Mouse (Mus musculus): ENCODE data around the gene Dnaaf1. TPM values are rescaled to one million over a fixed set of nuclear protein-coding genes. Genes with fewer than 3 reads are reported as not detected.

Dnaaf1 gene
- polyA plus RNA-seq, 1 experiment, result 0.28 TPM

- TF ChIP-seq POLR2A (IDR thresholded peaks at IDR 0.05; ENCODE audit: insufficient read depth, low read length) (no peak), CTCF (IDR thresholded peaks at IDR 0.05; ENCODE audit: low read depth, low read length) (no peak), EP300 (IDR thresholded peaks at IDR 0.05; ENCODE audit: insufficient read depth, low read depth, low read length) (no peak)
- Histone ChIP-seq H3K27me3 (ENCODE audit: control insufficient read depth, insufficient read depth, low read length, poor library complexity, severe bottlenecking) (no peaks in the 10 kb centered on the region), H3K36me3 (ENCODE audit: control insufficient read depth, insufficient read depth, low read length, poor library complexity, severe bottlenecking) (no peaks in the 10 kb centered on the region), H3K9me3 (replicated peaks; ENCODE audit: control insufficient read depth, insufficient read depth, low read length, poor library complexity, severe bottlenecking) (no peaks in the 10 kb centered on the region), H3K4me1 (ENCODE audit: control insufficient read depth, insufficient read depth, low read length) (no peaks in the 10 kb centered on the region), H3K9ac (ENCODE audit: low read depth, poor library complexity, severe bottlenecking) (peak overlapping the region; percentile 72), H3K4me3 (ENCODE audit: low read depth, low read length) (peak overlapping the region; percentile 62), H3K27ac (ENCODE audit: insufficient read depth, low read length) (no peak overlapping the region)
Measured at GRCm38 (mm10) chr8:119575366-119575726, 311 bp downstream of the Dnaaf1 start.

DNA sequence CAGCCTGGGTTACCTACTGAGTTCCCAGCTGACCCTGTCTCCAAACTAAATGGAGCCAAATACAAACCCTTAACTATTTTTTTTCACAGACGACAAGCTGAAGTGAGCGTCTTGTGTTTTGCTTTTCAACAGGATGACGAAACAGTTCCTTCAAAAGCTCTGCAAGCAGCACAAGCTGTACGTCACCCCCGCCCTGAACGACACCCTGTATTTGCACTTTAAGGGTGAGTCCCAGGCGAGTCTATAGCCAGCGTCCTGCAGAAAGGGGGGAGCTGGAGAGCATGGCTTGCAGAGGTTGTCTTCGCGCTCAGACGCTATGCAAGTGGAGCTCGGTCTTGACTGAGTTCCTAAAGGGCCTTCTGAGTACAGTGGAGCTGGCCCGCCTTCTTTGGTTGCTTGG is 4.1 kb downstream of the Dnaaf1 start:
- Histone ChIP-seq H3K4me1 (ENCODE audit: control insufficient read depth, insufficient read depth, low read length) (no peaks in the 10 kb centered on the region), H3K36me3 (ENCODE audit: control insufficient read depth, insufficient read depth, low read length, poor library complexity, severe bottlenecking) (no peaks in the 10 kb centered on the region), H3K27me3 (ENCODE audit: control insufficient read depth, insufficient read depth, low read length, poor library complexity, severe bottlenecking) (no peaks in the 10 kb centered on the region), H3K4me3 (ENCODE audit: low read depth, low read length) (no peak overlapping the region), H3K27ac (ENCODE audit: insufficient read depth, low read length) (no peak overlapping the region), H3K9me3 (replicated peaks; ENCODE audit: control insufficient read depth, insufficient read depth, low read length, poor library complexity, severe bottlenecking) (no peaks in the 10 kb centered on the region), H3K9ac (ENCODE audit: low read depth, poor library complexity, severe bottlenecking) (0 out of 2 replicates have a peak overlapping the region, but pooled peaks have one; percentile 0)
- TF ChIP-seq CTCF (IDR thresholded peaks at IDR 0.05; ENCODE audit: low read depth, low read length) (no peak), POLR2A (IDR thresholded peaks at IDR 0.05; ENCODE audit: insufficient read depth, low read length) (no peak), EP300 (IDR thresholded peaks at IDR 0.05; ENCODE audit: insufficient read depth, low read depth, low read length) (no peak)

GRCm38 (mm10) chr8:119580441-119581161 is 5.6 kb downstream of the Dnaaf1 start:
- H3K27me3 ChIP-seq (ENCODE audit: control insufficient read depth, insufficient read depth, low read length, poor library complexity, severe bottlenecking), result no peaks in the 10 kb centered on the region
- no peak overlapping the region for H3K9ac ChIP-seq (ENCODE audit: low read depth, poor library complexity, severe bottlenecking)

DNA sequence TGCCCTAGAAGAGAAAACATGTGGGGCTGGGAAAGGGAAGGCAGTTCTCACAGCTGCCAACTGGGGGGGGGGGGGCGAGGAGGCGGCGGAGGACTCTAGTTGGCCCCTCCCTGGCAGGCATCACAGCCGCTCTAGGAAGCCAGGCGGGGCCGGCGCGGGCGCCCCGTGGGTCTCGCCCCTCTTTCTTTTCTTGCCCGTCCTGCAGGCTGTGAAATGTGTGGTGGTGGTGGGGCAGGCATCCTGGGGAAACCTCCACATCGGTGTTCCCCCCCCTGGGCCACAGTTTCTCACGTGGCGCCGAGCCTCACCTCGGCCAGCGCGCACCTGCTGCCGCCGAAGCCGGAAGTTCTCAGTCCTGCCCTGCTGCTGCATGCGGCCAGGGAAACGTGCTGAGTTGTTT is 10.9 kb downstream of the Dnaaf1 start:
- peaks cover 12% of the 10 kb centered on the region for H3K9me3 ChIP-seq (replicated peaks; ENCODE audit: control insufficient read depth, insufficient read depth, low read length, poor library complexity, severe bottlenecking)
- H3K4me3 ChIP-seq (ENCODE audit: low read depth, low read length), result peak overlapping the region; percentile 11
- H3K36me3 ChIP-seq (ENCODE audit: control insufficient read depth, insufficient read depth, low read length, poor library complexity, severe bottlenecking), result no peaks in the 10 kb centered on the region
- no peaks in the 10 kb centered on the region for H3K27me3 ChIP-seq (ENCODE audit: control insufficient read depth, insufficient read depth, low read length, poor library complexity, severe bottlenecking)
- H3K4me1 ChIP-seq (ENCODE audit: control insufficient read depth, insufficient read depth, low read length), result peaks cover 4% of the 10 kb centered on the region
- H3K27ac ChIP-seq (ENCODE audit: insufficient read depth, low read length), result no peak overlapping the region
- TF ChIP-seq EP300 (IDR thresholded peaks at IDR 0.05; ENCODE audit: insufficient read depth, low read depth, low read length) (0 out of 2 replicates have a peak, but pooled peaks have one; percentile 5), CTCF (IDR thresholded peaks at IDR 0.05; ENCODE audit: low read depth, low read length) (no peak), POLR2A (IDR thresholded peaks at IDR 0.05; ENCODE audit: insufficient read depth, low read length) (no peak)
- peak overlapping the region; percentile 51 for H3K9ac ChIP-seq (ENCODE audit: low read depth, poor library complexity, severe bottlenecking)

More at GRCm38 (mm10) chr8:119580441-119581161, 5.6 kb downstream of the Dnaaf1 start:
- Histone ChIP-seq H3K4me3 (ENCODE audit: low read depth, low read length) (no peak overlapping the region), H3K36me3 (ENCODE audit: control insufficient read depth, insufficient read depth, low read length, poor library complexity, severe bottlenecking) (no peaks in the 10 kb centered on the region), H3K27ac (ENCODE audit: insufficient read depth, low read length) (no peak overlapping the region), H3K4me1 (ENCODE audit: control insufficient read depth, insufficient read depth, low read length) (no peaks in the 10 kb centered on the region), H3K9me3 (replicated peaks; ENCODE audit: control insufficient read depth, insufficient read depth, low read length, poor library complexity, severe bottlenecking) (no peaks in the 10 kb centered on the region)
- no peak for TF ChIP-seq POLR2A (IDR thresholded peaks at IDR 0.05; ENCODE audit: insufficient read depth, low read length)
- no peak for TF ChIP-seq EP300 (IDR thresholded peaks at IDR 0.05; ENCODE audit: insufficient read depth, low read depth, low read length)
- no peak for TF ChIP-seq CTCF (IDR thresholded peaks at IDR 0.05; ENCODE audit: low read depth, low read length)

DNA sequence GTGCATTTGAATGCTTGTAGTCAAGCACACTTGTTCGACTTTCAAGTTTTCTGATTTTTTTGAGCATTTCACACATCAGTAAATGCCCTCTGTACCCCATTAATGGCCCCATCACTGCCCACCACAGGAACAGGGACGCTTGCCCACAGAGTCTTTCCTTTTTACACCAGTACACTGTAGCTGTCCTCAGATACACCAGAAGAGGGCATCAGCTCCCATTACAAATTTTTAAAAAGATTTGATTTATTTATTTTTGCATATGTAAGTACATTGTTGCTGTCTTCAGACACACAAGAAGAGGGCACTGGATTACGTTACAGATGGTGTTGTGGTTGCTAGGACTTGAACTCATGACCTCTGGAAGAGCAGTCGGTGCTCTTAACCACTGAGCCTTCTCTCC is 13.3 kb downstream of the Dnaaf1 start:
- TF ChIP-seq EP300 (IDR thresholded peaks at IDR 0.05; ENCODE audit: insufficient read depth, low read depth, low read length) (no peak), CTCF (IDR thresholded peaks at IDR 0.05; ENCODE audit: low read depth, low read length) (no peak), POLR2A (IDR thresholded peaks at IDR 0.05; ENCODE audit: insufficient read depth, low read length) (no peak)
- H3K27me3 ChIP-seq (ENCODE audit: control insufficient read depth, insufficient read depth, low read length, poor library complexity, severe bottlenecking), result no peaks in the 10 kb centered on the region
- H3K9me3 ChIP-seq (replicated peaks; ENCODE audit: control insufficient read depth, insufficient read depth, low read length, poor library complexity, severe bottlenecking), result peaks cover 12% of the 10 kb centered on the region
- H3K27ac ChIP-seq (ENCODE audit: insufficient read depth, low read length), result no peak overlapping the region
- H3K36me3 ChIP-seq (ENCODE audit: control insufficient read depth, insufficient read depth, low read length, poor library complexity, severe bottlenecking), result no peaks in the 10 kb centered on the region
- no peak overlapping the region for H3K9ac ChIP-seq (ENCODE audit: low read depth, poor library complexity, severe bottlenecking)
- H3K4me1 ChIP-seq (ENCODE audit: control insufficient read depth, insufficient read depth, low read length), result peaks cover 4% of the 10 kb centered on the region
- no peak overlapping the region for H3K4me3 ChIP-seq (ENCODE audit: low read depth, low read length)

GRCm38 (mm10) chr8:119588844-119589243 is 13.8 kb downstream of the Dnaaf1 start:
- Histone ChIP-seq H3K4me1 (ENCODE audit: control insufficient read depth, insufficient read depth, low read length) (peaks cover 4% of the 10 kb centered on the region), H3K27ac (ENCODE audit: insufficient read depth, low read length) (no peak overlapping the region), H3K9ac (ENCODE audit: low read depth, poor library complexity, severe bottlenecking) (no peak overlapping the region), H3K4me3 (ENCODE audit: low read depth, low read length) (no peak overlapping the region), H3K27me3 (ENCODE audit: control insufficient read depth, insufficient read depth, low read length, poor library complexity, severe bottlenecking) (no peaks in the 10 kb centered on the region), H3K36me3 (ENCODE audit: control insufficient read depth, insufficient read depth, low read length, poor library complexity, severe bottlenecking) (no peaks in the 10 kb centered on the region), H3K9me3 (replicated peaks; ENCODE audit: control insufficient read depth, insufficient read depth, low read length, poor library complexity, severe bottlenecking) (peaks cover 12% of the 10 kb centered on the region)
- TF ChIP-seq EP300 (IDR thresholded peaks at IDR 0.05; ENCODE audit: insufficient read depth, low read depth, low read length) (0 out of 2 replicates have a peak, but pooled peaks have one; percentile 21), CTCF (IDR thresholded peaks at IDR 0.05; ENCODE audit: low read depth, low read length) (no peak)

All from ES-Bruce4 (cell line).